Mouse (Mus musculus): ENCODE data around the gene Cdpf1. TPM values are rescaled to one million over a fixed set of nuclear protein-coding genes. Genes with fewer than 3 reads are reported as not detected.
"Not testable (repeated sequence)": the region's sequence is repeated elsewhere in the genome, so short reads cannot be mapped to it uniquely, and the experiment has no call there.

Cdpf1 gene
- polyA plus RNA-seq, 1 experiment = 43.0 TPM

DNA sequence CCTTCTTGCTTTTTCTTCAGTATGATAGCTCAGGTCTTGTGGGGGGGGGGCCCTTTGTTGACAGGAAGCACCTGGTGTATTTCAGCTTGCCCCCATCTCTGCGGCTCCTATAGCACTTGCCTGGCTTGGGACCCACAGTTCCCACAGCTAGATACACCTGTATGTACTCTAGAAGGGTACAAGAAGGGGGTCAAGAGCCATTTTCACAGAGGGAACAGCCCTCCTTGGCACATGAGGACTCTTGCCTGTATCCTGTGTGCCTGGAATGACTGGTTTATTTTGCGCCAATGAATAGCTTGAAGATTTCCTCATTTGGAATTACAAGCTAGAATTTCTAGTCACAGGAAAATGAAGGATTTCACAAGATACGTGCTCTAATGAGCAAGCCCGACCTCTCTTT, 20.0 kb downstream of the Cdpf1 start:
- TF ChIP-seq CTCF (IDR thresholded peaks at IDR 0.05; ENCODE audit: insufficient read depth, low read length) (no peak), POLR2A (IDR thresholded peaks at IDR 0.05; ENCODE audit: borderline replicate concordance, extremely low read depth, low read depth, low read length) (no peak)
- 73% methylated on average over 4 of the region's 4 CpGs for WGBS
- no peaks in the 10 kb centered on the region for H3K4me1 ChIP-seq (ENCODE audit: control insufficient read depth, insufficient read depth, low read length)
- H3K4me3 ChIP-seq (replicated peaks; ENCODE audit: extremely low read depth, low read depth, low read length) = no peak overlapping the region
- DNase-seq = no peak

DNA sequence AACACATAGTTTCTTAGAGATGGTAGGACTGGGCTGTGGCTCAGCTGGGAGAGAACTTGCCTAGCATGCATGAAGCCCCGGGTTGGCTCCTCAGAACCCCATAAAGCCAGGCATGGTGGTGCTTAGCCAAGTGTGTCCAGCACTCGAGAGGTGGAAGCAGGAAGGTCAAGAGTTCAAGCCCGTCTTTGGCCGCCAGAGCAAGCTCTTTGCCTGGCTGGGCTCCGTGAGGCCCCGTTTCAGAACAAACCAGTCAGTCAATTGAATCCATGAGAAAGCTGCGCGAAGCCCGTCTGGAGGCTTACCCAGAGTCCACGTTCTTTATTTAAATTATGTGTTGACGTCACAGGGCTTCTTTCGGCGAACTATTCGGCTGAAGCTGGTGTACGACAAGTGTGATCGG, 22.9 kb downstream of the Cdpf1 start:
- TF ChIP-seq POLR2A (IDR thresholded peaks at IDR 0.05; ENCODE audit: borderline replicate concordance, extremely low read depth, low read depth, low read length) = no peak
- no peak for TF ChIP-seq CTCF (IDR thresholded peaks at IDR 0.05; ENCODE audit: insufficient read depth, low read length)
- Histone ChIP-seq H3K4me1 (ENCODE audit: control insufficient read depth, insufficient read depth, low read length) (no peaks in the 10 kb centered on the region), H3K4me3 (replicated peaks; ENCODE audit: extremely low read depth, low read depth, low read length) (no peak overlapping the region)
- no peak for DNase-seq
- WGBS = 68% methylated on average over 16 of the region's 16 CpGs

DNA sequence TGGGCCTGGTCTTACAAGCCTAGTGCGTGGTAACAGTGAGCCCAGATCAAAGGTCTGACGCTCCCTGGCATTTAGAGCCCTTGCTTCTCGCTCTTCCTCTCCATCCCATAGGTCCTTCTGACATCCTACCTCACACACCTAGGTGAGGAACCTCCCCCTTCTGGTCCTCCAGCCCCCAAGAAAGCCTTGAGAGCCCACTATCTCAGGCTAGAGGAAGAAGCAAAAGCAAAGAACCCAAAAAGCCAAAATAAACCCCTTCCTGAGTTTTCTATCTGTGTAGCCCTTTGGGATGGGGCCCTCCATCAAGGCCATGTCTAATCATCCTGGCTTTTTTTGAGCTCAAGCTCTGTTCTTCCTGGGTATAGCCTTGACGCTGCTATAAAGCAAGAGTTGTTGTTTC, 23.4 kb downstream of the Cdpf1 start:
- Histone ChIP-seq H3K4me1 (ENCODE audit: control insufficient read depth, insufficient read depth, low read length) (no peaks in the 10 kb centered on the region), H3K4me3 (replicated peaks; ENCODE audit: extremely low read depth, low read depth, low read length) (no peak overlapping the region)
- DNase-seq = no peak
- 90% methylated on average over 4 of the region's 4 CpGs for WGBS
- TF ChIP-seq CTCF (IDR thresholded peaks at IDR 0.05; ENCODE audit: insufficient read depth, low read length) (no peak), POLR2A (IDR thresholded peaks at IDR 0.05; ENCODE audit: borderline replicate concordance, extremely low read depth, low read depth, low read length) (no peak)

DNA sequence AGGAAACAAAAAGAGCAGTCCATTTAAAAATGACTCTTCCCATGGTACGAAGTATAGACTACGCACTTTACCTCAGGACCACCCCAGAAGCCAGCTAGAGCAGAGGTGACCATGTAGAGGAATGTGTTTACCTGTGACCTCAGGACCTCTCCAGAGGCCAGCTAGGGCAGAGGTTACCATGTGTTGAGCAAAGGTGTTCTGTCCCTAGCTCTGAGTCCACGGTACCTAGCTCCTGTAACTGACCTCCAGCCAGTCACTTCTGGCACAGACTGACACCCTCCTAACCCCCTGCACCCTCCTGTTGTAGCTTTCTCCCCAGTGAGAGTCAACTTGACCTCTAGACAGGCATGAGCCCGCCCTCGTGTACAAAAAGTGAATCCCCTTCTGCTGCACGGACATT, 24.0 kb downstream of the Cdpf1 start:
- Histone ChIP-seq H3K4me1 (ENCODE audit: control insufficient read depth, insufficient read depth, low read length) (no peaks in the 10 kb centered on the region), H3K4me3 (replicated peaks; ENCODE audit: extremely low read depth, low read depth, low read length) (no peak overlapping the region)
- DNase-seq = no peak
- no peak for TF ChIP-seq POLR2A (IDR thresholded peaks at IDR 0.05; ENCODE audit: borderline replicate concordance, extremely low read depth, low read depth, low read length)
- TF ChIP-seq CTCF (IDR thresholded peaks at IDR 0.05; ENCODE audit: insufficient read depth, low read length) = no peak
- WGBS = 87% methylated on average over 6 of the region's 6 CpGs

DNA sequence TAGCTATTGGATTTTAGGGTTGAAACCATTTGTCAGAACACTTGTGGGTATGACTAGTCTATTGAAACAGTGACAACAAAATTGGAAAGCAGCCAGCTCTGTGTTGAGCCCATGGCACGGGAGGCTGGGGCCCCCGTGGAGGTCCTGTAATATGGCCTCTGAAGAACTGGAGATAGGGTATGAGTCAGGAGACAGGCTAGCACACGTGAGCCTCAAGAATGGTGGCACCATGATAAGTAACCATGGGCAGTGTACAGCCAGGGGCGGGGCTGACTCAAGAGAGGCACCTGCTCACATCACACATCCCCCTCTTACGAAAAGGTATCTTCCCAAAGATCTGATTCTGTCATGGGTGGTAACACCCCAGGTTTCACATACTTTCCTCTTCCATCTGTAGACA, 24.8 kb downstream of the Cdpf1 start:
- no peak for TF ChIP-seq CTCF (IDR thresholded peaks at IDR 0.05; ENCODE audit: insufficient read depth, low read length)
- TF ChIP-seq POLR2A (IDR thresholded peaks at IDR 0.05; ENCODE audit: borderline replicate concordance, extremely low read depth, low read depth, low read length) = no peak
- WGBS = 61% methylated on average over 5 of the region's 5 CpGs
- Histone ChIP-seq H3K4me3 (replicated peaks; ENCODE audit: extremely low read depth, low read depth, low read length) (no peak overlapping the region), H3K4me1 (ENCODE audit: control insufficient read depth, insufficient read depth, low read length) (no peaks in the 10 kb centered on the region)
- DNase-seq = no peak

DNA sequence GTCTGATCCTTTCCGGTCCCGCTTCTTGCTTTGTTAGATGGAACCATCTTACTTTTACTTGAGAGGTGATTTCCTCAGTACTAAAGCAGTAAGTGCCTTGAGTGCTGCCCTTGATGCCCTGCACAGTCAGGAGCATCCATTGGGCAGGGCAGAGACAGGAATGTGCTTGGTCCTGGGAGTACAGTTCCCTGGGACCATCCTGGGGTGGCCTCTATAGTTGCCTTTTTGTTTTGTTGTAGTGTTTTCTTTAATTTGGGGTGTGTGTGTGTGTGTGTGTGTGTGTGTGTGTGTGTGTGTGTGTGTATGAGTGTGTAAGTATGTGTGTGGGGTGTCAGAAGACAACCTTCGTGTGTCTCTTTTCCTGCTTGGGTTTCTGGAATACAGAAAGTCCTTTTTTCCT, 27.2 kb downstream of the Cdpf1 start:
- WGBS = 92% methylated on average over 3 of the region's 3 CpGs
- Histone ChIP-seq H3K4me1 (ENCODE audit: control insufficient read depth, insufficient read depth, low read length) (no peaks in the 10 kb centered on the region), H3K4me3 (replicated peaks; ENCODE audit: extremely low read depth, low read depth, low read length) (no peak overlapping the region)
- no peak for DNase-seq
- no peak for TF ChIP-seq CTCF (IDR thresholded peaks at IDR 0.05; ENCODE audit: insufficient read depth, low read length)
- no peak for TF ChIP-seq POLR2A (IDR thresholded peaks at IDR 0.05; ENCODE audit: borderline replicate concordance, extremely low read depth, low read depth, low read length)

DNA sequence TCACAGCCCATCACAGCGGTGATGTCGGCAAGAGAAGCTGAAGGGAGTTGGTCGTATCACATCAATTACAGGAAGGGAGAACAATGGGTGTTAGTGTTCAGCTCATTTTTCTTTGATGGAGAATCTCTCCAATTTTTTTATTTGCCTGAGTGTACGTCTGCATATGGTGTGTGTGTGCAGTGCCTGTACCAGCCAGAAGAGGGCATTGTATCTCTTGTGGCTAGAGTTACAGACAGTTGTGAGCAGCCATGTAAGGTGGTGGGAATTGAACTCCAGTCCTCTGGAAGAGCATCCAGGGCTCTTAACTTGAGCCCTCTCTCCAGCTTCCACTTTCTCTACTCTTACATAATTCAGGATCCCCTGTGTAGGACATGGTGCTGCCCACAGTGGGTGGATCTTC, 28.4 kb downstream of the Cdpf1 start:
- TF ChIP-seq CTCF (IDR thresholded peaks at IDR 0.05; ENCODE audit: insufficient read depth, low read length) (no peak), POLR2A (IDR thresholded peaks at IDR 0.05; ENCODE audit: borderline replicate concordance, extremely low read depth, low read depth, low read length) (no peak)
- no peak overlapping the region for H3K4me3 ChIP-seq (replicated peaks; ENCODE audit: extremely low read depth, low read depth, low read length)
- no peak for DNase-seq
- no peaks in the 10 kb centered on the region for H3K4me1 ChIP-seq (ENCODE audit: control insufficient read depth, insufficient read depth, low read length)
- WGBS = 66% methylated on average over 4 of the region's 4 CpGs

DNA sequence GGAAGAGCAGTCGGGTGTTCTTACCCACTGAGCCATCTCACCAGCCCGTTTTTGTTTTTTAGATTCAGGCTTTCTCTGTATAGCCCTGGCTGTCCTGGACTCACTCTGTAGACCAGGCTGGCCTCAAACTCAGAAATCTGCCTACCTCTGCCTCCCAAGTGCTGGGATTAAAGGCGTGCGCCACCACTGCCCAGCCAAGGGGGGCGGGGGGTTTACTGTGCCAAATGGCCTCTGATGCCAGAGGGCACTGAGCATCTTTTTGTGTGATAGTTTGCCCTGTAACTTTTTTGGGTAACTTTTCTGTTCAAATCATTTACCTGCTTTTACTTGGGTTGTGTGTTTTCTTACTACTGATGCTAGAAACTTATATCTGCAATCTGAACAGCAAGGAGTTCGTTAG, 32.6 kb downstream of the Cdpf1 start:
- H3K4me1 ChIP-seq (ENCODE audit: control insufficient read depth, insufficient read depth, low read length); H3K4me3 ChIP-seq (replicated peaks; ENCODE audit: extremely low read depth, low read depth, low read length); DNase-seq: not testable (repeated sequence)
- WGBS = 84% methylated on average over 6 of the region's 6 CpGs

DNA sequence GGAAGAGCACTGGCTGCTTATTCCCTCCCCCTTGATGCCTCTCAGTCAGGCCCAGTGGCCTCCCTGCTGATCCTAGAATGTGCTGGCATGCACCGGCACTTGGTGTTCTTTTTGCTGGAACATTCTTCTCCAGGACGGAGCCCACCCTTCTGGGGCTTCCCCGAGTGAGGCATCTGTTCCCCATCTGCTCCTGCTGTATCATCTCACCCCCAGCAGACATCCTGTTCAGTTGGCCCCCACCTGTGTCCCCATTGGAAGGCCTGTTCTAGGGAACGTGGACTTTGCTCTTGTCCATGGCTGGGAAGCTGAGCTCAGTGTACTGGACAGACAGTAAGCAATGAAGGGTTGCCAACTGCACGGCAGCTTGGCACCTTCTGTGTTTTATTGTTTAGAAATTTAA, 34.7 kb downstream of the Cdpf1 start:
- TF ChIP-seq CTCF (IDR thresholded peaks at IDR 0.05; ENCODE audit: insufficient read depth, low read length) = no peak
- TF ChIP-seq POLR2A (IDR thresholded peaks at IDR 0.05; ENCODE audit: borderline replicate concordance, extremely low read depth, low read depth, low read length) = no peak
- DNase-seq = no peak
- 75% methylated on average over 5 of the region's 5 CpGs for WGBS
- no peaks in the 10 kb centered on the region for H3K4me1 ChIP-seq (ENCODE audit: control insufficient read depth, insufficient read depth, low read length)
- H3K4me3 ChIP-seq (replicated peaks; ENCODE audit: extremely low read depth, low read depth, low read length) = no peak overlapping the region

DNA sequence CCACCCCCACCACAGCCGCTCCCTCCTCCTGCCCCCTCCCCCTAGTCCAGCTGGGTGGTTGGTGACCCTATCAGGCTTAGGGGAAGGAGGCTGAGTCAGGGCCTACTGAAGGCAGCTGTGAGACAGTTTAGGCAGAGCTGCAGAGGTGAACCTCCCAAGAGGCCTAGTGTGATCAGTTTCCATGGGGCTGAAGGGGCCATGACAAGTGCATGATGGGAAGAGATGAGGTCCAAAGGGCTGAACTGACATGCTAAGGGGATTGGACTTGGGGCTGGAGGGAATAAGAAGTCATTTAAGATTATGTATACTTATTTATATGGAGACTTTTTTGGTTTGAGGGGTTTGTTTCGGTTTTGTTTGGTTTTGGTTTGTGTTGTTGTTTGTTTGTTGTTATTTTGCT, 35.3 kb downstream of the Cdpf1 start:
- Histone ChIP-seq H3K4me3 (replicated peaks; ENCODE audit: extremely low read depth, low read depth, low read length) (no peak overlapping the region), H3K4me1 (ENCODE audit: control insufficient read depth, insufficient read depth, low read length) (no peaks in the 10 kb centered on the region)
- TF ChIP-seq POLR2A (IDR thresholded peaks at IDR 0.05; ENCODE audit: borderline replicate concordance, extremely low read depth, low read depth, low read length) (no peak), CTCF (IDR thresholded peaks at IDR 0.05; ENCODE audit: insufficient read depth, low read length) (no peak)
- DNase-seq = no peak
- 66% methylated on average over 2 of the region's 2 CpGs for WGBS

DNA sequence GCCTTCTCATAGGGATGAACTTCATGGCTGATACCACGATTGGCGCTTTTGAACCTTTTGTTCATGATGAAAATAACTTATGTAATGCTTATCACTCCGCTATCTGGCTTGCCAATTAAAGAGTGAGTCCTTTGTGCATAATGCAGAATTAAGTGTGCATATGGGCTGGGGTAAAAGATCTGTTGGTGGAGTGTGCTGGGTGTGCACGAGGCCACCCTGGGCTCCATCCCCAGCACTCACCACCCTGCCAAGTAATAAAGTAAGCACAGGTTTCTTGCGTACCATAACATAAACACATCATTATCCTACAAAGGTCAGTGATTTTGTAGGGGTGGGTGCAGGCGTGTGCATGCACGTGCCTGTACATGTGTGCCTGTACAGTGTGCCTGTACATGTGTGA, 36.5 kb downstream of the Cdpf1 start:
- WGBS = 82% methylated on average over 7 of the region's 7 CpGs
- Histone ChIP-seq H3K4me1 (ENCODE audit: control insufficient read depth, insufficient read depth, low read length) (no peaks in the 10 kb centered on the region), H3K4me3 (replicated peaks; ENCODE audit: extremely low read depth, low read depth, low read length) (no peak overlapping the region)
- TF ChIP-seq CTCF (IDR thresholded peaks at IDR 0.05; ENCODE audit: insufficient read depth, low read length) (no peak), POLR2A (IDR thresholded peaks at IDR 0.05; ENCODE audit: borderline replicate concordance, extremely low read depth, low read depth, low read length) (no peak)
- DNase-seq = no peak

Measured in lung, adult 2 months (tissue).